Mouse (Mus musculus) retina, postnatal 7 days (tissue): ENCODE measurements around the gene Ankrd11.
"Not testable (repeated sequence)": the region's sequence is repeated elsewhere in the genome, so short reads cannot be mapped to it uniquely, and the experiment has no call there.

ENCODE experiments used
- DNase-seq: peaks from one replicate; pipeline ENCODE4 v3.0.0-alpha.2; 2012; ENCODE audit warnings: low read depth, low spot score

The Ankrd11 gene

DNA sequence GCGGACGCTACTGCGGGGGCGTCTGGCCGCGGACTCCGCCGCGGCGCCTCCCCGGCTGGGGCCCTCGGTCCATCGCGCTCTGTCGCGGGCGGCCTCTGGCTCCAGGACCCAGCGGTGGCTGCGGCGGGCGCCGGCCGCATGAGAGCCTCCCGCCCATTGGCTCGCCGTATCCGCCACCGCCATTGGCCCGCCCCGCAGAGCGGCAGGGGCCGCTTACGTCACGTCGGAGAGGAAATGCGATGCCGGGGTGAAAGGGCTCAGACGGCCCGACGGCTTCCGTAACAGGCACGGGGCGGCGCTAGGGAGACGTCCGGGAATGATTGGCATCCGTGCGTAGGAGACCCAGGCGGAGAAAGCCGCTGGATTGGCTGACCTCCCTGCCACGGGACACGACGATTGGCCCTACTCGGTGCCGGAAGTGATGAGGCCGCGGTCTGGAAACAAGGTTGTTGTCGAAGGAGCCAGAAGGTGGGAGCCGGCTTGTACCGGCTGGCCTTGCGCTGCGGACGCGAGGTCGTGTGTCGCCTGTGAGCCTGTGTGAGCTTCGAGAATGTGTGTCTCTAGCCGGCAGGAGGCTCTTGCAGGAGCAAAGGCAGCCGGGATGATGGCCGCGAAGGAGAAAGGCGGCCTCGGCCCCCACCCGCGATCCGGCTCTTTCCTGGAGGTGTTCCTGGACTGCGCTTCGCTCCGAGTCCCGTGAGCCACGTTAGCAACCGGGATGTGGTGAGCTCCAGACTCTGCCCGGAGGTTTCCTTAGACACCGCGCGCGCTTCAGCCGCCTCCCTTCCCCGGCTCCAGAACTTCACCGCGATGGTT lies at the start of gene Ankrd11:
TSS of gene Ankrd11 (minus strand) at position 120 of the 816 bp plus-strand sequence.
- peak; percentile 98 for DNase-seq

- DNase-seq = no peak
These were observed 45.2 kb upstream of the Ankrd11 start for GRCm38 (mm10) chr8:123087289-123087688.

GRCm38 (mm10) chr8:123083610-123084009 lies 41.5 kb upstream of the Ankrd11 start:
- no peak for DNase-seq

- no peak for DNase-seq
These were observed 40.9 kb upstream of the Ankrd11 start for GRCm38 (mm10) chr8:123082993-123083392.

GRCm38 (mm10) chr8:123077213-123077612 lies 35.1 kb upstream of the Ankrd11 start:
- DNase-seq = no peak

DNA sequence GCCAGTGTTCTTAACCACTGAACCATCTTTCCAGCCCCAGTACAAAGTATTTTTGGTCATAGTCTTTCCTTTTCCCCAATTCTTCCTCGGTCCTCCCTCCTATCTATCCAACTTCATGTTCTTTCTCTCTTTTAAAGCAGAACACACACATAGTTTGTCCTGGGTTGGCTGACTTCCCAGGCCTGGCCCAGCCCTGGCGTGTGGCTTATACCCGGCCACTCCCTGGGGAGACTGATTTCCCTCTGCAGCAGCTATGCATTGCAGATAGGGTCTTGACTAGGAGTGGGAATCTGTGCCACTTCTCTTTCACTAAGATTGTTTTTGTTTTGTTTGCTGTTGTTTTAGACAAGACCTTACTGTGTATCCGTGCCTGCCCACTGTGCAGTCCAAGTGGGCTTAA lies 29.1 kb upstream of the Ankrd11 start:
- no peak for DNase-seq

DNA sequence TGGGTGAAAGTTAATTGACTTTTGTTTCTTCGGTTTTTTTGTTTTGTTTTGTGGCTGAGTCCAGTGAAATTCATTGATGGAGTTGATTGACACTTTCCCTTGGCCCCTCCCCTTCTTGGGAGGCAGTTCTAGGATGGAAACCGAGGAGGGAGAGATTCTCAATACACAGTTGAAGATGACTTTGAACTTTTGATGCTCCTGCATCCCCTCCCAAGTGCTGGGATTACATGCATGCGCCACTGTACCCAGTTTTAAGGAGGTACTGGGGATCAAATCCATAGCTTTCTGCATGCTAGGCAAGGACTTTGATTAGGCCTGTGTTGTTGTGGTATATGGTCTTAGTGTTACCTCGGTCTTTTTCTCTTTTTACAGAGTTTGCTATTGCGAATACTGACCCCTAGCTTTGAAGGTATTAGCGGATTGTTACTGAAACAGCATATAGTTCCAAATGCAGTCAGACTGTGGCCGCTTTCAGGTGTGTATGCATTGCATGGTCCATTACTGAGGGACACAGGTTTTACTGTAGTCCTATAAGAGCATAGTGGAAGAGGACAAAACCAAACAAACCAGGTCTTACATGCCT lies 24.1 kb upstream of the Ankrd11 start:
- no peak for DNase-seq

GRCm38 (mm10) chr8:123065214-123066100 lies 23.4 kb upstream of the Ankrd11 start:
- peak; percentile 97 for DNase-seq

DNA sequence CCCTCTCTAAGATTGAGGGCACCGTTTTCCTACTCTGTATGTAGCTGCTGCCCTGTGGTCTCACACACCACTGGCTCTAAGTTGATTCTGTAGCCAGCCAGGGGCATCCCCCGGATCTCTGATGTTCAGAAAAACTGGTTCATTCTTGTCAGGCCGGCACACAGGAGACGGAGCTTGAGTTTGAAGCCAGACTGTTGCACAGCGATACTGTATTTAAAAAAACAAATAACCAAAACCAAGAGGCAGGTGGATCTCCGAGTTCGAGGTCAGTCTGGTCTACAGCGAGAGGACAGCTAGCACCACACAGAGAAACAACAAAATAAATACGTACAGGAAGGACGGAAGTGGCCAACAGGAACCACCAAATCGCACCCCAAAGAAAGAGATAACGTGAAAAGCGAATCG lies 22.7 kb upstream of the Ankrd11 start:
- DNase-seq = no peak

DNA sequence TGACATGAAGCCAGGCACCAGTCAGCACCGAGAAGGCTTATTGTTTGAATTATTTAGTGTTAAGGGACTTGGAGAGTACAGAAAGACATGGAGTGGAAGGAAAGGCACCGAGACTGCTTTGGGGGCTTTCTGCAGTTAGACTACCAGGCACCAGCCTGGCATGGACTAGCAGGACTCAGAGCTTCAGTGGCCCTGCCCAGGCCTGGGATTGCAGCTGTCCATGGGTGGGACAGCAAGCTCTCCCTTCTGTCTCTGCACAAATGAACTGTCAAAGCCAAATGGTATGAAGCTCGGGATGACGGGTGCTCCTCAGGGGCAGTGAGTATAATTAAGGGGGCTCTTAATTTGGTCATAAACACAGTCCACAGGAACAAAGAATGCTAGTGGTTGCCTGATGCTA lies 22.0 kb upstream of the Ankrd11 start:
- DNase-seq = no peak

- peak; percentile 46 for DNase-seq
These were observed 20.6 kb upstream of the Ankrd11 start, which contains the start of gene Spg7 for GRCm38 (mm10) chr8:123062721-123063120. TSS of gene Spg7 (plus strand) at chr8:123062942.

GRCm38 (mm10) chr8:123051458-123051857 lies 9.4 kb upstream of the Ankrd11 start:
- no peak for DNase-seq

DNA sequence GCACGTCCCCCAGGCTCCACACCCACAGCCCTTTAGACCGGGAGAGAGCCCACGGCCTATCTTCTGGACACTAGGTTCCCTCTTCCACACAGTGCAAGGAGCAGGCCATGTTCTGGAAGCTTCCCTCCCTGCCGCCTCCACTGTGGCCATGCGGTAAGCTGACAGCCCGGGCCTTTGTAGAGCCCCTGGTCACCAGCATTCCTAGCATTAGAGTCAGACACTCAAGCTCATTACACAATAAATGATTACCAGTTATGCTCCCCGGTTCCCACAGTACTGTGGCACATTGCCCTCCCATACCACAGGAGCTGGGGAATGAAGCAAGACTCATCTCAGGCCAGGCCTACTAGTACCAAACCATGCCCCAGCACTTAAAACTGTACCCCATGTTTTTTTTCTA lies 6.3 kb upstream of the Ankrd11 start:
- no peak for DNase-seq

DNA sequence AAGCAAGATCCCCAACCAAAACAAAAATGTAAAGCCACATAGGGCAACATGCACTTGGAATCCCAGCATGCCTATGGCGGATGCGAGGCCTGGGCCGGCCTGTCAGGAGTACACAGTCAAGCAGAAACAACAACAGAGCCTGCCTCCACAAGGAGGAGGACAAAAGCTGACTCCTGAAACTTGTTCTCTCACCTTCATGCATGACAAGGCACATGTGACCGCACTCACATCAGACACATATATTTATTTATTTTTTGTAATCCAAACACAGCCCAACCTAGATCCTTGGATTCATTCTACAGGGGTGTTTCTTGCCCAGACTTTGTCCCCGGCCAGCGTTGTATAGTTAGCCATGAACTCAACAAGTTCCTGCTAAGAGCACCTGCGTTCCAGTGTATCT lies 5.8 kb upstream of the Ankrd11 start:
- DNase-seq = no peak

GRCm38 (mm10) chr8:123046706-123047105 lies 4.6 kb upstream of the Ankrd11 start:
- DNase-seq = no peak

DNA sequence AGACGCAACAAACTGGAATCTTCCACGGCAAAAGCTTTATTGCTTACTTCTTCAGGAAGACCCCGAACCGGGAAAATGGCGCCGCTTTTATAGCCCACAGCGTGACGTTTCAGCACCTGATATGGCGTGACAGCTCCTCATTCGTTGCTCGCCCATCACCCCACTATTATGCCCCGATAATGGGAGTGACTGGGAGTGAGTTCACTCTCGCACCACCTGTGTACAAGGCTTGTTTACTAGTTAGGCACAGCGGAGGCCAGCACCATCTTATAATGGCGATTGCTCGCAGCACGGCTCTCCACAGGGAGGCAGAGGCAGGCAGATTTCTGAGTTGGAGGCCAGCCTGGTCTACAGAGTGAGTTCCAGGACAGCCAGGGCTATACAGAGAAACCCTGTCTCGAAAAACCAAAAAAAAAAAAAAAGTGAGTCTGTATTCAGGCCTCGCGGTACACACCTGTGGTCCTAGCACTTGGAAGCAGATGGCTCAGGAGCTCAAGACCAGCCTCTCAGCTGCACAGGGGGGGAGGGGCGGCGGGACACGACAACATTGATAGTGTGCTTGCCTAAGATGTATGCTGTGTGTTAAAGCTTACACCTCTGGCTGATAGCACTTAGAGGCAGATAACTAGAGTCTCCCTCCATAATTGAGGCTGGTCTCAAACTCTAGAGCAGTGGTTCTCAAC lies 2.8 kb upstream of the Ankrd11 start:
- DNase-seq = not testable (repeated sequence)

GRCm38 (mm10) chr8:123043941-123044340 lies 1.9 kb upstream of the Ankrd11 start:
- no peak for DNase-seq

DNA sequence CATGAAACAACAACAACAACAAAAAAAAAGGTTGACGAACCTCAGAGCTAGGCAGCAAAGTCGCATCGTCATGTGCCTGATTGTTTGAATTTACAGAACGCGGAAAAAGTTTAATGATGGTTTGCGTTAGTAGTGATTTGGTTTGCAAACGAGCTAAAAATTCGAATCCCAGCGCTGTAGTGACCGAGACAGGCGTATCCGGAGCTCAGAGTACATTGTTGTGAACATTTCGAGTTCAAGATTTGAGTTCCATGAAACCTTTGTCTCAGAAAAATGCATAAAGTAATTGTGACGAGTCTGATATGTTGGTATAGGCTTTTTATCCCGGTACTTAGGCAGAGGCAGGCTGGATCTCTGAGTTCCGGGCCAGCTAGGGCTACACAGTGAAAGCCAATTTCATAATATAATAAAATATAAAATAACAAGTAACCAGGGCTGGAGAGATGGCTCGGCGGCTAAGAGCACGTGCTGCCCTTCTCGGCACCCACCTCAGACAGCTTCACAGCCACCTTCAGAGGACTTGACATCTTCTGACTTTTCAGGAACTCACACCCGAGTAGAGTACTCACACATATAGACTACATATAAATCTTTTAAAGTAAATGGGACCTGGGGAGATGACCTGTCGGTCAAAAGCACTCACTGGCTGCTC lies 1.0 kb upstream of the Ankrd11 start:
- DNase-seq = no peak

DNA sequence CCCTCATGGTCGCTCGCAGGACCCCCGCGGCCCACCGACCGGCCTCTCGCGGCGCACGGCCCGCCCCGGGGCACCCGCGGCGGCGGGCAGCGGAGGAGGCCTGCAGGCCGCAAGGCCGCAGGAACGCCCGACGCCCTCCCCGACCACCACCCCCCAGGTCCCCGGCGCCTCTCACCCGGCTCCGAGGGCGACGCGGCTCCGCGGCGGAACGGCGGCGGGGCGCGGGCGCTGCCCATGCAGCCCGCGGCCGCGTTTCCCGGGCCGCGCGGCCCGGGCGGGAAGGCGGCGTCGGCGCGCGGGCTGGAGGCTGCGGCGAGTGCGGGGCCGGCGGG lies 337 bp downstream of the Ankrd11 start:
- DNase-seq = no peak

- DNase-seq = no peak
These were observed 886 bp downstream of the Ankrd11 start for GRCm38 (mm10) chr8:123041008-123041773.
